Mouse (Mus musculus) embryonic facial prominence, embryonic 14.5 days (tissue): Measurements from ENCODE around the gene Srsf9. TPM values are rescaled to one million over a fixed set of nuclear protein-coding genes. Genes with fewer than 3 reads are reported as not detected.
A peak's percentile ranks its signal among the peaks of the same experiment; 100 is the strongest.
"Not testable (repeated sequence)": the region's sequence is repeated elsewhere in the genome, so short reads cannot be mapped to it uniquely, and the experiment has no call there.

Experiments used
- ATAC-seq: fragments of 200-750 bp; cut with Nextera tagmentation; 2 replicates; pipeline ENCODE4 v1.8.0; 2017; ENCODE audit warnings: low read depth, moderate number of reproducible peaks, moderate TSS enrichment
- DNase-seq: peaks from one replicate; pipeline ENCODE4 v3.0.0-alpha.2; 2015; ENCODE audit warnings: low spot score
- H3K27ac ChIP-seq: fragments of 300-500 bp; sonication (generic); replicated peaks from 2 replicates; pipeline ENCODE4 v1.5.1; 2014; ENCODE audit warnings: low read depth, mild to moderate bottlenecking, low read length, moderate library complexity
- H3K27me3 ChIP-seq: fragments of 300-500 bp; sonication (generic); replicated peaks from 2 replicates; pipeline ENCODE4 v1.6.1; 2014; ENCODE audit warnings: low read length; ENCODE audit not compliant: control insufficient read depth, insufficient read depth
- H3K36me3 ChIP-seq: fragments of 300-500 bp; sonication (generic); 2 replicates; pipeline ENCODE4 v1.6.1; 2014; ENCODE audit warnings: low read length, mixed read lengths; ENCODE audit not compliant: control insufficient read depth, insufficient read depth
- H3K4me1 ChIP-seq: fragments of 300-500 bp; sonication (generic); 2 replicates; pipeline ENCODE4 v1.6.1; 2014; ENCODE audit warnings: antibody characterized with exemption, low read length; ENCODE audit not compliant: control insufficient read depth, insufficient read depth
- H3K4me2 ChIP-seq: fragments of 300-500 bp; sonication (generic); 2 replicates; pipeline ENCODE4 v1.6.1; 2014; ENCODE audit warnings: low read depth, mild to moderate bottlenecking, low read length, moderate library complexity, mixed read lengths
- H3K4me3 ChIP-seq: fragments of 300-500 bp; sonication (generic); 2 replicates; pipeline ENCODE4 v1.5.1; 2014; ENCODE audit warnings: low read depth, mild to moderate bottlenecking, low read length
- H3K9ac ChIP-seq: fragments of 300-500 bp; sonication (generic); 2 replicates; pipeline ENCODE4 v1.6.1; 2014; ENCODE audit warnings: low read depth, mild to moderate bottlenecking, low read length, moderate library complexity, mixed read lengths
- H3K9me3 ChIP-seq: fragments of 300-500 bp; sonication (generic); 2 replicates; pipeline ENCODE4 v1.6.1; 2016; ENCODE audit warnings: low read length; ENCODE audit not compliant: control insufficient read depth
- WGBS: fragments of 180-500 bp; shearing (Covaris S2); extraction: QIAGEN DNeasy Blood & Tissue Kit; methylation state at CpG from one replicate; pipeline ENCODE4 v1.1.7; 2014; 5-methylcytosine and 5-hydroxymethylcytosine counted together
- polyA plus RNA-seq: library from polyadenylated mRNA; unstranded; fragments of >200 nt; fragmentation: Nextera tagmentation; extraction: Ambion mirVana; gene quantifications from 2 replicates; pipeline ENCODE4 v1.2.1, GENCODE M21; 2014

The Srsf9 gene
- polyA plus RNA-seq, 1 experiment from 2014 or later = 203 TPM

DNA sequence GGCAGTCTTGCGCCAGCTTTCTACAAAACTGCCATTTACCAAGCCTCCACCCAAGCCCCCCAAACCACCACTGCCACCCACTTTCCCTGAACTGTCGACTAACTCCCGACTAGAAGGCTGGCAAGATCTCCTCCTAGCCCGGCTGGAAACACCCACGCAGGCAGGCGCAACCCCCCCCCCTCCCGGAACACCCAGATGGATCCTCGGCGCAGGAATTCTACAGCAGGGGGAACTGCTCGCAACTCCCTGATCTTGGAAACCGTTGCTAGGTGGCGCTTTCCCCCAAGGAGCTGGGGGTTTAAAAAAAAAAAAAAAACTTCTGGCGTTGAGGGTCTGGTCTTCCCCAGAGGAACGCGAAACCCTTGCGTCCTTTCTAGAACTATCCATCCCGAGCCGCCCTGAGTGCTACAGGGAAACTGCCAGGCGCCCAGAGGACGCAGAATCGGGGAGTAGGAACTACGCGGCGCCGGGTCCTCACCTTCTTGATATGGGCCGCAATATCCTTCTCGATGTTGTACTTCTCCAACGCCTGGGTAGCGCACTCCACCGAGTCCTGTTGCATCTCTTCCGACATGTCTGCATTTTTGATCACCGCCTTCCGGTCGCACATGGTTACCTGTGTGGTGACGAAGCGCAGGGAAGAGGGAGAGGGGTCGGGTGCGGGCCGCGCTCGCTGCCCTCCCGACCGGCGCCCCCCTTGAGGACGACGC lies 26.8 kb upstream of the Srsf9 start:
- ATAC-seq (peak; percentile 0; the same call in 1 of the 2 replicates), DNase-seq (peak; percentile 93)
- Histone ChIP-seq H3K36me3 (peaks cover 39% of the 10 kb centered on the region), H3K4me3 (peak overlapping the region; percentile 76), H3K4me2 (peak overlapping the region; percentile 69), H3K4me1 (peaks cover 10% of the 10 kb centered on the region), H3K27ac (peak overlapping the region; percentile 88), H3K9me3 (no peaks in the 10 kb centered on the region), H3K27me3 (no peaks in the 10 kb centered on the region), H3K9ac (peak overlapping the region; percentile 86)
- WGBS = 1% methylated on average over 35 of the region's 46 CpGs

- Histone ChIP-seq H3K27ac (peak within 1 kb of the TSS; percentile 88), H3K4me1 (peaks cover 10% of the 10 kb centered on the region), H3K27me3 (no peaks in the 10 kb centered on the region), H3K9me3 (no peaks in the 10 kb centered on the region), H3K4me3 (peak within 1 kb of the TSS; percentile 76), H3K4me2 (peak within 1 kb of the TSS; percentile 69), H3K36me3 (peaks cover 31% of the 10 kb centered on the region), H3K9ac (peak within 1 kb of the TSS; percentile 86)
- WGBS = 0% methylated on average over 25 of the region's 66 CpGs
- ATAC-seq (peak; percentile 98), DNase-seq (peak; percentile 98)
Observed at GRCm38 (mm10) chr5:115300792-115301614, 26.0 kb upstream of the Srsf9 start, which contains the start of gene Dynll1. Gene Dynll1 (minus strand): TSS chr5:115300999.

DNA sequence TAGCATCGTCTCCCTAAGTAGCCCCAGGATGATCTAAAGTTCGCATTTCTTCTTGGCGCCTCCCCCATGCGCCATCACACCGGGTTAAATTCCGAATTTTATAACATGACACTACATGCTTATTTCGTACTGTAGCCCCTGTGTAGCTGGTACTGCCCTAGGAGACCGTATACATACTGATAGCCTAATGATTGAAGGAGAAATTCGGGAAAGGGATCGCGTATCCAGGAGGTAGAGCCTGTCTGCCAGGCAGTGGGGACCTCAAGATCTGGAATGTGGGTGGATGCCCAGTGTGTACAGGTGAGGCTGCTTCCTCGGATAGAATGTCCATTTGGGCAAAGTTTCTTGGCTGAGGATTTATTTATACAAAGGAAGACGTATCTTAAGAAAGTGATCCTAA lies 25.4 kb upstream of the Srsf9 start:
- Histone ChIP-seq H3K9ac (peak overlapping the region; percentile 63), H3K27ac (peak overlapping the region; percentile 76), H3K9me3 (no peaks in the 10 kb centered on the region), H3K4me1 (peaks cover 10% of the 10 kb centered on the region), H3K36me3 (peaks cover 25% of the 10 kb centered on the region), H3K4me3 (peak overlapping the region; percentile 76), H3K4me2 (peak overlapping the region; percentile 69), H3K27me3 (no peaks in the 10 kb centered on the region)
- 22% methylated on average over 13 of the region's 13 CpGs for WGBS
- ATAC-seq = no peak
- DNase-seq = peak; percentile 13

DNA sequence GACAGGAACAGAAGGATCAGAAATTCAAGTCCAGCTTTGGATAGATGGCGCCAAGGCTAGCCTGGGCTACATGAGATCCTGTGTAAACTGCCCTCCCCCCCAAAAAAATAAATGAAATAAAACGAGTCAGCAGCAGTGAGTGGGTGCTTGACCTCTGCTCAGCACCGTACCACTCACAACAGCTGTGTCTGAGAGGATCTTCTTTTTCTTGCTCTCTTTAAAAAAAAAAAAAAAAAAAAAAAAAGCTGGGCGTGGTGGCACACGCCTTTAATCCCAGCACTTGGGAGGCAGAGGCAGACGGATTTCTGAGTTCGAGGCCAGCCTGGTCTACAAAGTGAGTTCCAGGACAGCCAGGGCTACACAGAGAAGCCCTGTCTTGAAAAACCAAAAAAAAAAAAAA lies 24.8 kb upstream of the Srsf9 start:
- H3K36me3 ChIP-seq = peaks cover 21% of the 10 kb centered on the region
- H3K9me3 ChIP-seq, H3K27me3 ChIP-seq, H3K4me2 ChIP-seq, H3K27ac ChIP-seq, H3K9ac ChIP-seq, H3K4me1 ChIP-seq, H3K4me3 ChIP-seq, DNase-seq, ATAC-seq: not testable (repeated sequence)
- WGBS = 85% methylated on average over 7 of the region's 7 CpGs

DNA sequence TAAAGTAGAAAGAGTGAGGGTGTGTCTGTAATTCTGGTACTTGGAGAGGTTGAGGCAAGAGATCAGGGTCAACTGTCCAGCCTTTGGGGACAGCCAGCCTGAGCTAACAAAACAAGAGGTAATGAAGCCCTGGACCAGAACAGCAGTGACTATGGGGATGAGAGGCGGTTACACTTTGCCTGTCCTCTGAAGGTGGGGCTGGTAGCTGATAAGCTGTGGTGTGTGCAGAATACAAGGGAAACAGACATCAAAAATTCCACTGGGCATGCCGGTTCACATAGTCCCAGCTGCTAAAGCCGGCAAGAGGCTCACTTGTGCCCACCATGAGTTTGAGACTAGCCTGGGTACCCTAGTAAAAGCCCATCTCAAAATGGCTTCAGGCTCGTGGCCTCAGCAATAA lies 14.6 kb upstream of the Srsf9 start:
- ATAC-seq (no peak), DNase-seq (no peak)
- Histone ChIP-seq H3K27me3 (no peaks in the 10 kb centered on the region), H3K36me3 (no peaks in the 10 kb centered on the region), H3K9ac (no peak overlapping the region), H3K9me3 (no peaks in the 10 kb centered on the region), H3K27ac (no peak overlapping the region), H3K4me3 (no peak overlapping the region), H3K4me2 (no peak overlapping the region), H3K4me1 (peaks cover 12% of the 10 kb centered on the region)
- WGBS = 91% methylated on average over 4 of the region's 4 CpGs

GRCm38 (mm10) chr5:115312816-115313667 lies 13.9 kb upstream of the Srsf9 start:
- peak; percentile 52 for DNase-seq
- no peaks in the 10 kb centered on the region for H3K9me3 ChIP-seq
- H3K9ac ChIP-seq = no peak overlapping the region
- H3K36me3 ChIP-seq = no peaks in the 10 kb centered on the region
- no peak overlapping the region for H3K4me3 ChIP-seq
- WGBS = 59% methylated on average over 10 of the region's 10 CpGs
- peaks cover 19% of the 10 kb centered on the region for H3K4me1 ChIP-seq
- no peak overlapping the region; the same call in 1 of the 2 replicates for H3K27ac ChIP-seq
- H3K27me3 ChIP-seq = no peaks in the 10 kb centered on the region
- H3K4me2 ChIP-seq = no peak overlapping the region
- no peak for ATAC-seq

DNA sequence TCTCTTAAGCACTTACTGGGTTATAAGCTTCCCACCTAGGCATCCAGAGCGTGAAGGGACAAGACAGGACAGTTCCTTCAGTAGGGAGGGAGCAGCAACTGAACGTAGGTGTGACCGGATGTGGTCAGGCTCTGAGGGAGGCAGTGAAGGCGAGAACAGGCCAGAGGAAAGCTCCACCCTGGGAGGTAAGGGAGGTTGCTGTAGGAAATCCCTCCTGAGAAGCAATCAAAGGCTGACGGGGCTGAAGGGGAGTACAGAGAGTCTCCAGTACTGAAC lies 13.4 kb upstream of the Srsf9 start:
- DNase-seq = peak; percentile 24
- no peaks in the 10 kb centered on the region for H3K36me3 ChIP-seq
- no peak overlapping the region for H3K4me3 ChIP-seq
- no peaks in the 10 kb centered on the region for H3K9me3 ChIP-seq
- H3K27ac ChIP-seq = no peak overlapping the region
- H3K9ac ChIP-seq = no peak overlapping the region
- WGBS = 35% methylated on average over 5 of the region's 5 CpGs
- peak; percentile 30; the same call in 1 of the 2 replicates for ATAC-seq
- peaks cover 24% of the 10 kb centered on the region for H3K4me1 ChIP-seq
- H3K4me2 ChIP-seq = no peak overlapping the region
- no peaks in the 10 kb centered on the region for H3K27me3 ChIP-seq

GRCm38 (mm10) chr5:115316968-115317644 lies 9.9 kb upstream of the Srsf9 start:
- ATAC-seq (no peak), DNase-seq (peak; percentile 29)
- Histone ChIP-seq H3K9me3 (no peaks in the 10 kb centered on the region), H3K27ac (peak overlapping the region; percentile 83), H3K4me1 (peaks cover 28% of the 10 kb centered on the region), H3K4me3 (no peak overlapping the region), H3K9ac (peak overlapping the region; percentile 40), H3K4me2 (peak overlapping the region; percentile 16), H3K27me3 (no peaks in the 10 kb centered on the region), H3K36me3 (no peaks in the 10 kb centered on the region)
- WGBS = 8% methylated on average over 14 of the region's 14 CpGs
